Mouse (Mus musculus) thymus, postnatal 14 days (tissue): ENCODE results near the gene Orai2.
A peak's percentile ranks its signal among the peaks of the same experiment; 100 is the strongest.
"Not testable (repeated sequence)": the region's sequence is repeated elsewhere in the genome, so short reads cannot be mapped to it uniquely, and the experiment has no call there.

Experiments used
- DNase-seq: peaks from one replicate; pipeline ENCODE4 v3.0.0; 2021

The Orai2 gene

DNA sequence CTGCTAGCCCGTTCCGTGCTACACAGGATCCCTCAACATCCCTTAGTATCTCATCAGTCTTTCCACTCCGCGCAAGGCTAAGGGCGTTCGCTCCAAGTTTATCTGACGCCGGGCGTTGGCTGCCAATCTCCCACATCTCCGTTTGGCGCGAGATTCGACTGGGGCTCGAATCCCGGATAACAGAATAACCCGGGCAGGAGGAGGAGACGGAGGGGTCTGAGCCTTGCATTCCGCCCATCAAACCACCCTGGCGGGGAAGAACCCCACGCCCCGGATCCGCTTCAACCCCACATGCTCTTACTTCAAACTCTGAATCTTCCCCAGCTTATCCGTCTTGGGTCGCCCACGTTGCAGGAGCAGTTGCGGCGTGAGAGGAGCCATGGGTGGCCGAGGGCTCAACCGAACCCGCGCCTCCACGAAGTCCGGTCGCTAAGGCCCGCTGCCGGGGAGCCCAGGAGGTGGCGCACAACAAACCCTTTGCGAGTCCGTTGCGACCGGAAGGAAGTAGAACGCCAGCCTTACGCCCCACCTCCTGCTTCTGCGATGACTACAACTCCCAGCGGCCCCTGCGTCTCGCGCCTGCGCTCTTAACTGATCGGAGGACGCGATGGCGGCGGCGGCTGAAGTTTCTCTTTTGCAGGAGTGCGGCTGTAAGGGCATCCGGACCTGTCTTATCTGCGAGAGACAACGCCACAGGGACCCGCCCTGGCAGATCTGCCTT lies 34.8 kb downstream of the Orai2 start, which contains the start of the genes Lrwd1 and Alkbh4:
Gene Lrwd1 (minus strand): TSS at position 504 of the 721 bp plus-strand sequence.
Gene Alkbh4 (plus strand): TSS at position 576 of the 721 bp plus-strand sequence.
- DNase-seq = peak; percentile 98

GRCm38 (mm10) chr5:136122165-136122564 lies 48.3 kb downstream of the Orai2 start:
- DNase-seq = no peak

DNA sequence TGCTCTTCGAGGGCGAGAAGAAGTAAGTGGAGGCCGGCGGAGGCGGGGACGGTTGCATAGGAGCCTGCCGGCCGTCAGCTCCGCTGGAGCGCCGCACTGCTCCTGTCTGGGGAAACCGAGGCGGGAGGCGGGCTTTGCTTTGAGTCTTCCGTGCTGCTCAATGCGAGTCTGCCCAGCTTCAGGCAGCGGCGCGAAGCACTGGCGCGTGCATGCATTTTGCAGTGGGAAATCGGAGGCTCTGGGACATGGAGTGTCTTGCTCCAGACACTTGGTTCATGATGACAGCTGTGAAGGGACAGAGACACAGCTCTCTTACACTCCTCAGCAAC lies 53.8 kb downstream of the Orai2 start:
- DNase-seq = no peak

- DNase-seq = peak; percentile 97
Observed at GRCm38 (mm10) chr5:136115891-136116783, 54.4 kb downstream of the Orai2 start, which contains the start of gene Polr2j. TSS of gene Polr2j (plus strand) at chr5:136116631.

GRCm38 (mm10) chr5:136113546-136113945 lies 57.0 kb downstream of the Orai2 start:
- DNase-seq = not testable (repeated sequence)

DNA sequence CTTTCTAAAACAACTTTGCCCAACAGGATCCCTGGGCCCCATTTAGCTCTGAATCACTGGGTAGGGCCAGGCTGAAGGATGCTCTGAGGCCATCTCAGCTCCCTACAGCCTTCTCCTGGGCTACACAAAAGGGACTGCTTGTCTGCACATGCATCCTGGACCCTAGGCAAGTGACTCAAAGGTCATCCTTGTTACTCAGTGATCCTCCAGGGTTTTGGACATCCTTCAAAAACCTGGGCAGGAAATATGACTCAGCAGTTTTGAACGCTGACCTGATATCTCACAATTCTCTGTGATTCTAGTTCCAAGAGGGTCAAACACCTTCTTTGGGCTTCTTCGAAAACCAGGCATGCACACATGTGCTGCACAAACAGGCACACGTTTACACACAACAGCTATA lies 61.5 kb downstream of the Orai2 start:
- DNase-seq = no peak

GRCm38 (mm10) chr5:136108486-136108885 lies 62.0 kb downstream of the Orai2 start:
- DNase-seq = no peak

DNA sequence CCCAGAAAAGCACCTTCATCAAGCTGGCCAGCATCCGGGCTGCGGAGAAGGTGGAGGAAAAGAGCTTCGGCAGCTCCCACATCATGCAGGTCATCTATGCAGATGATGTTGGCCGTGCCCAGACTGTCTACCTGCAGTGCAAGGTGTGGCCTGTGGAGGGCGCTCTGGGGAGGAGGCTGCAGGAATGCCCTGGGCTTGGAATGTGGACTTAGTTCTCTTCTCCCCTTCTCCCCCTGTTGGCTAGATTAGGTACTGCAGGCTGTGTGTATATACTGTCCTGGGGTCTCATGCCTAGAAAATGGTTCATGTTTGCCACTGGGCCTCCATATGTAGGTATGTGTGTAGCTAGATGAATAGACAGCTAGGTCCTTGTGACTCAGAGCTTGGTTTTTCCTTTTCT lies 66.0 kb downstream of the Orai2 start:
- peak; percentile 36 for DNase-seq

DNA sequence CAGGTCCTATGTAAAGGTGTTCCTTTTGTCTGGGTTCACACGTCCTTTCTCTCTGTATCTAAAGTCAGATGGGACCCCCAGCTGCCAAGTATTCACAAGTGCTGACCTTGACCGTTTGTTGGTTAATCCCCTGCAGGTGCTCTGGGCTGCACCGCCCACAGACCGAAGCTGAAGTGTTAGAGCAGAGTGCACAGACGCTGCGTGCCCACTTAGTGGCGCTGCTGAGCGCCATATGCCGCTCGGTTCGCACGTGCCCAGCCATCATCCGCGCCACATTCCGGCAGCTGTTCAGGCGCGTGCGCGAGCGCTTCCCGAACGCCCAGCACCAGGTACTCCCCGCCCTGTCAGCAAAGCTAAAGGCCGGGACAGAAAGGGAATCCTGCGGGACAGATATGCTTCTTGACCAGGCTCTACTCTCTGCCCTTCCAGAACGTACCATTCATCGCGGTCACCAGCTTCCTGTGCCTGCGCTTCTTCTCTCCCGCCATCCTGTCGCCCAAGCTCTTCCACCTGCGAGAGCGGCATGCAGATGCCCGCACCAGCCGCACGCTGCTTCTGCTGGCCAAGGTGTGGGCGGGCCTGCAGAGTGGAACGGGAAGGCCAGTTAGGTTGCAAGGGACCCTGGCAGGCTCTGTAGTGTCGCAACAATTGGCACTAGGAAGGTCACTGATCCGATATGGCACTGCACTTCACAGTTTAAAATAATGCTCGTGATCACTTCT lies 68.3 kb downstream of the Orai2 start:
- peak; percentile 82 for DNase-seq

GRCm38 (mm10) chr5:136098536-136098935 lies 72.0 kb downstream of the Orai2 start:
- no peak for DNase-seq
